Mouse (Mus musculus): Measurements from ENCODE around the gene Dcun1d5. TPM values are rescaled to one million over a fixed set of nuclear protein-coding genes. Genes with fewer than 3 reads are reported as not detected.

Gene Dcun1d5
- total RNA-seq, 2 experiments from 2014 or later, result 73.2 to 75.6 TPM

Other genes starting within 250 kb of the Dcun1d5 start
- gene Dync2h1, start 74 bp upstream of the Dcun1d5 start, total RNA-seq (2021), result 10 to 100 TPM; 28.0 to 29.4 TPM
- gene Mmp13, start 88.0 kb downstream of the Dcun1d5 start, total RNA-seq (2021), result not detected
- gene Mmp12, start 159.9 kb downstream of the Dcun1d5 start, total RNA-seq (2021), result not detected
- gene Mmp1b, start 203.5 kb downstream of the Dcun1d5 start, total RNA-seq (2021), result not detected